Mouse (Mus musculus) ES-E14 (cell line): ENCODE measurements around the gene Hs2st1. TPM values are rescaled to one million over a fixed set of nuclear protein-coding genes. Genes with fewer than 3 reads are reported as not detected.

Experiments used
- DNase-seq: peaks from one replicate; pipeline ENCODE4 v3.0.0-alpha.2; 2013; ENCODE audit warnings: low read depth, low spot score
- H3K27ac ChIP-seq: 2 replicates; pipeline ENCODE4 v1.5.1; 2012; ENCODE audit warnings: low read depth, mild to moderate bottlenecking, low read length, moderate library complexity, mixed read lengths; ENCODE audit not compliant: poor library complexity, insufficient read depth, severe bottlenecking
- H3K36me3 ChIP-seq: 2 replicates; pipeline ENCODE4 v1.6.1; 2012; ENCODE audit warnings: mild to moderate bottlenecking, low read length, moderate library complexity, mixed read lengths; ENCODE audit not compliant: control insufficient read depth, poor library complexity, insufficient read depth, severe bottlenecking
- H3K4me1 ChIP-seq, 2 experiments: fragments of 150-350 bp in 1 of 2; sonication (generic) in 1 of 2; 2 replicates each; pipeline ENCODE4 v1.6.1; 2012; ENCODE audit warnings: low read length in 2 of 2, mild to moderate bottlenecking in 1 of 2, mixed read lengths in 1 of 2; ENCODE audit not compliant: control insufficient read depth in 2 of 2, insufficient read depth in 2 of 2, poor library complexity in 1 of 2
- H3K4me3 ChIP-seq, 2 experiments: fragments of 150-350 bp in 1 of 2; sonication (generic) in 1 of 2; 2 replicates each; pipeline ENCODE4 v1.5.1; 2012; ENCODE audit warnings: low read length in 2 of 2, low read depth in 1 of 2, mild to moderate bottlenecking in 1 of 2, mixed read lengths in 1 of 2; ENCODE audit not compliant: insufficient read depth in 1 of 2, poor library complexity in 1 of 2, severe bottlenecking in 1 of 2
- H3K9ac ChIP-seq: 2 replicates; pipeline ENCODE4 v1.6.1; 2012; ENCODE audit warnings: low read depth, mild to moderate bottlenecking, low read length, mixed read lengths; ENCODE audit not compliant: poor library complexity, insufficient read depth, severe bottlenecking
- H3K9me3 ChIP-seq: fragments of 150-350 bp; sonication (generic); 2 replicates; pipeline ENCODE4 v1.6.1; 2012; ENCODE audit warnings: low read depth, mild to moderate bottlenecking, low read length; ENCODE audit not compliant: control insufficient read depth, insufficient read depth
- CHD2 ChIP-seq: IDR thresholded peaks from 2 replicates; pipeline ENCODE4 v1.6.1; 2014; ENCODE audit warnings: mild to moderate bottlenecking, low read depth, low read length, inconsistent platforms
- HCFC1 ChIP-seq: IDR thresholded peaks from 2 replicates; pipeline ENCODE4 v1.6.1; 2012; ENCODE audit warnings: low read length, inconsistent platforms, borderline replicate concordance; ENCODE audit not compliant: insufficient read depth
- MAFK ChIP-seq: IDR thresholded peaks from 2 replicates; pipeline ENCODE4 v1.6.1; 2014; ENCODE audit warnings: mild to moderate bottlenecking, low read depth, low read length, inconsistent platforms; ENCODE audit not compliant: insufficient read depth
- ZC3H11A ChIP-seq: IDR thresholded peaks from 2 replicates; pipeline ENCODE4 v1.6.1; 2012; ENCODE audit warnings: low read depth, mild to moderate bottlenecking, inconsistent platforms, low read length, borderline replicate concordance
- ZNF384 ChIP-seq: IDR thresholded peaks from 2 replicates; pipeline ENCODE4 v1.6.1; 2012; ENCODE audit warnings: low read depth, low read length, inconsistent platforms
- in situ Hi-C, 2 experiments: fragments of 600-800 bp; cut with MboI; formaldehyde crosslinking; loops; one replicate each; pipeline ENCODE4 v1.15.1; 2025; ENCODE audit warnings: low sequenced_read_pairs in 2 of 2, inconsistent platforms in 1 of 2; ENCODE audit not compliant: unreplicated experiment in 2 of 2
- total RNA-seq: library from RNA; depleted of rRNA; stranded (reverse); fragments of 300-350 nt; gene quantifications from 2 replicates; pipeline ENCODE4 v1.2.3, GENCODE M21; 2012

Hs2st1 gene
- total RNA-seq, 1 experiment = 29.9 TPM

GRCm38 (mm10) chr3:144466108-144466678, 103.8 kb downstream of the Hs2st1 start:
- Histone ChIP-seq H3K9me3 (no peaks in the 10 kb centered on the region), H3K4me3 (no peak overlapping the region), H3K9ac (no peak overlapping the region), H3K27ac (no peak overlapping the region), H3K4me1 (peaks cover 2 to 3% of the 10 kb centered on the region in 2 experiments; a peak in 2 of 4 replicates), H3K36me3 (peaks cover 3% of the 10 kb centered on the region)
- DNase-seq = no peak
- in situ Hi-C loops = no loop called here
- TF ChIP-seq ZC3H11A (no peak), CHD2 (no peak), ZNF384 (no peak), MAFK (no peak), HCFC1 (no peak)

DNA sequence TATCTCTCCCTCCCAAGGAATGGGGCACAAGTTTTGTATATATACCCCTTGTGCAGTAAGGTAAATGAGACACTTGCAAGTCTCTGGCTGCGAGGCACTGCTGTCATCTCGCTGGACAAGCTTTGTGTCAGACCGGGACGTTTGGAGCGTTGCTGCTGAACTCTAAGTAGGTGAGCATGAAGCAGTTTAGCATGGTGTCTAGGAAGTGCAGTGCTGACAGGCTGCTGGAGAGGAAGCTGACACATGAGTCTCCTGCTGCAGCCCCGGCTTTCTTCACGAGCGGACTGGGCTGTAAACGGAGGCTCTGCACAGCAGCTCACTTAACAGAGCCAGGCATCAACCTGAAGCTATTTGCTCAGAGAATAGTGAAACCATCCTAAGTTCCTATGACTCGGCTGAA, 107.3 kb downstream of the Hs2st1 start:
- TF ChIP-seq MAFK (no peak), ZC3H11A (no peak)
- Histone ChIP-seq H3K36me3 (peaks cover 6% of the 10 kb centered on the region), H3K4me1 (no peaks in the 10 kb centered on the region), H3K4me3 (no peak overlapping the region), H3K9me3 (no peaks in the 10 kb centered on the region), H3K27ac (no peak overlapping the region), H3K9ac (no peak overlapping the region)
- DNase-seq = no peak
- in situ Hi-C loops = no loop called here

DNA sequence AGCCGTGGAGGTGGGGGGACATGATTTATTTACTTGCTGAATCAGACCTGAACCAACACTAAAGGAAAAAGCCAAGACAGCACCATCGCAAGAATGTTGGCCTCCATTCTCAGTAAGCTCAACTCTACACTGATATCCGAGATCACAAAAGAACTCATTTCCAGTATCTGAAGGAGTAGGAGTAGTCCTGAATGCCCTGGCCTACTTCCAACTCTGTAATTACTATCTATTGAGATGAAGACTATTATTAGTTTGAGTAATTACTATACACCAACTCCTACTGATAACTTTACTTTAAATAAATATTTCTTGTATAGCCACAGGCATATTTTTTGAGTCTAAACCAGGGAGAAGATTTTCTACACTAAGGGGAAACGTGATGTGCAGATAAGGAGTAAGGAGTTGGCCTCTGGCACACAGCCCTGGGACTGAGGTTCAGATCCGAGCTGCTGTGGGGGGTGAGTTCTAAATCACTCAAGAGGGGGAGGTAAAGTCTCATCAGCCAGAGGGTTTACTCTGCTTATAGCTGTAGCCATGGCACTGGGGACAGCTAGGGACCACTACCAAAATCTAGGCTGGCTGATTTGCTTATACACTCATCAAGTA, 109.7 kb downstream of the Hs2st1 start:
- H3K4me1 ChIP-seq = no peaks in the 10 kb centered on the region

DNA sequence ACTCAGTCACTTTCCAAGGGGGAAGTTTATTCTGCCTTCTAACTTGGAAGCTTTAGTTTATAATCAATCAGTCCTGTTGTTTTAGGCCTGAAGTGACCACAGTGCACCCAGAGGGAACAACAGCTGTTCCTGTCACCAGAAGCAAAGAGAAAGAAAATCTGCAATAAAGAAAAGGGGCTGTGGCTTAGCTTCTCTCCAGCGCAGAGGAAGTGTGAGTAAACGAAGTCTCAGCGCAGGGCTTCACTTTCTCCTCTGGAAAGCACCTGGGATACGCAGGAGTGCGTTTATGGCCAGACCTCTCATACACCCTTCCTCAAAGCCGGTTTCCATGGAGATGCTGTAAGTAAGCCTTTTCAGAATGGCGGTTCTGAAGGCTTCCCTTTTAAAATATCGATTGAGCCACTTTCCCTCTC, 110.7 kb downstream of the Hs2st1 start:
- no peak for DNase-seq
- TF ChIP-seq ZC3H11A (no peak), HCFC1 (no peak), CHD2 (no peak), MAFK (no peak), ZNF384 (no peak)

More for the DNA sequence above, 109.7 kb downstream of the Hs2st1 start:
- H3K9me3 ChIP-seq = no peaks in the 10 kb centered on the region
- in situ Hi-C loops = no loop called here
- peaks cover 8% of the 10 kb centered on the region for H3K36me3 ChIP-seq
- no peak overlapping the region for H3K27ac ChIP-seq
- no peak overlapping the region for H3K9ac ChIP-seq
- no peak for DNase-seq
- H3K4me3 ChIP-seq = no peak overlapping the region
- TF ChIP-seq HCFC1 (no peak), MAFK (no peak), ZNF384 (no peak), ZC3H11A (no peak), CHD2 (no peak)

More for the DNA sequence above, 110.7 kb downstream of the Hs2st1 start:
- in situ Hi-C loops = no loop called here
- Histone ChIP-seq H3K4me3 (no peak overlapping the region), H3K4me1 (no peaks in the 10 kb centered on the region), H3K9me3 (no peaks in the 10 kb centered on the region), H3K9ac (no peak overlapping the region), H3K27ac (no peak overlapping the region), H3K36me3 (peaks cover 8% of the 10 kb centered on the region)
